Mouse (Mus musculus) liver, embryonic 16.5 days (tissue): Measurements from ENCODE around the gene Wfikkn2. TPM values are rescaled to one million over a fixed set of nuclear protein-coding genes. Genes with fewer than 3 reads are reported as not detected.
A peak's percentile ranks its signal among the peaks of the same experiment; 100 is the strongest.

Experiments used
- ATAC-seq: fragments of 200-750 bp; cut with Nextera tagmentation; 2 replicates; pipeline ENCODE4 v1.8.0; 2017; ENCODE audit warnings: low read depth, mild to moderate bottlenecking, moderate number of reproducible peaks, moderate library complexity
- H3K27ac ChIP-seq: fragments of 300-500 bp; sonication (generic); 2 replicates; pipeline ENCODE4 v1.5.1; 2014; ENCODE audit warnings: mild to moderate bottlenecking, low read length
- H3K27me3 ChIP-seq: fragments of 300-500 bp; sonication (generic); 2 replicates; pipeline ENCODE4 v1.6.1; 2014; ENCODE audit warnings: low read depth, low read length, mixed read lengths; ENCODE audit not compliant: control insufficient read depth, insufficient read depth
- H3K36me3 ChIP-seq: fragments of 300-500 bp; sonication (generic); 2 replicates; pipeline ENCODE4 v1.6.1; 2014; ENCODE audit warnings: mild to moderate bottlenecking; ENCODE audit not compliant: control insufficient read depth, insufficient read depth
- H3K4me1 ChIP-seq: fragments of 300-500 bp; sonication (generic); 2 replicates; pipeline ENCODE4 v1.6.1; 2014; ENCODE audit warnings: low read depth, low read length, mixed read lengths; ENCODE audit not compliant: control insufficient read depth
- H3K4me2 ChIP-seq: fragments of 300-500 bp; sonication (generic); 2 replicates; pipeline ENCODE4 v1.6.1; 2014; ENCODE audit warnings: low read depth, low read length, mixed read lengths
- H3K4me3 ChIP-seq: fragments of 300-500 bp; sonication (generic); 2 replicates; pipeline ENCODE4 v1.5.1; 2014; ENCODE audit warnings: low read depth, mild to moderate bottlenecking, low read length
- H3K9ac ChIP-seq: fragments of 300-500 bp; sonication (generic); 2 replicates; pipeline ENCODE4 v1.6.1; 2014; ENCODE audit warnings: low read depth, low read length
- H3K9me3 ChIP-seq: fragments of 300-500 bp; sonication (generic); replicated peaks from 2 replicates; pipeline ENCODE4 v1.6.1; 2016; ENCODE audit warnings: low read length; ENCODE audit not compliant: control insufficient read depth
- WGBS: fragments of 180-500 bp; shearing (Covaris S2); extraction: QIAGEN DNeasy Blood & Tissue Kit; methylation state at CpG from one replicate; pipeline ENCODE4 v1.1.7; 2014; ENCODE audit not compliant: insufficient replicate concordance; 5-methylcytosine and 5-hydroxymethylcytosine counted together
- polyA plus RNA-seq: library from polyadenylated mRNA; unstranded; fragments of >200 nt; fragmentation: Nextera tagmentation; extraction: Ambion mirVana; gene quantifications from 2 replicates; pipeline ENCODE4 v1.2.1, GENCODE M21; 2015

Wfikkn2 gene
- polyA plus RNA-seq: 0.09 and 0.14 TPM in 2 replicates

GRCm38 (mm10) chr11:94245955-94246788, at the start of gene Wfikkn2:
Gene Wfikkn2, minus strand, starts transcription at chr11:94246005.
- no peak within 1 kb of the TSS for H3K4me3 ChIP-seq
- no peaks in the 10 kb centered on the region for H3K36me3 ChIP-seq
- no peak within 1 kb of the TSS for H3K4me2 ChIP-seq
- peaks cover 4% of the 10 kb centered on the region; the same call in 1 of the 2 replicates for H3K4me1 ChIP-seq
- H3K27ac ChIP-seq: no peak within 1 kb of the TSS
- H3K27me3 ChIP-seq: peaks cover 20% of the 10 kb centered on the region
- no peak within 1 kb of the TSS for H3K9ac ChIP-seq
- ATAC-seq: no peak
- no peaks in the 10 kb centered on the region for H3K9me3 ChIP-seq
- WGBS: 70% methylated on average over 17 of the region's 17 CpGs

DNA sequence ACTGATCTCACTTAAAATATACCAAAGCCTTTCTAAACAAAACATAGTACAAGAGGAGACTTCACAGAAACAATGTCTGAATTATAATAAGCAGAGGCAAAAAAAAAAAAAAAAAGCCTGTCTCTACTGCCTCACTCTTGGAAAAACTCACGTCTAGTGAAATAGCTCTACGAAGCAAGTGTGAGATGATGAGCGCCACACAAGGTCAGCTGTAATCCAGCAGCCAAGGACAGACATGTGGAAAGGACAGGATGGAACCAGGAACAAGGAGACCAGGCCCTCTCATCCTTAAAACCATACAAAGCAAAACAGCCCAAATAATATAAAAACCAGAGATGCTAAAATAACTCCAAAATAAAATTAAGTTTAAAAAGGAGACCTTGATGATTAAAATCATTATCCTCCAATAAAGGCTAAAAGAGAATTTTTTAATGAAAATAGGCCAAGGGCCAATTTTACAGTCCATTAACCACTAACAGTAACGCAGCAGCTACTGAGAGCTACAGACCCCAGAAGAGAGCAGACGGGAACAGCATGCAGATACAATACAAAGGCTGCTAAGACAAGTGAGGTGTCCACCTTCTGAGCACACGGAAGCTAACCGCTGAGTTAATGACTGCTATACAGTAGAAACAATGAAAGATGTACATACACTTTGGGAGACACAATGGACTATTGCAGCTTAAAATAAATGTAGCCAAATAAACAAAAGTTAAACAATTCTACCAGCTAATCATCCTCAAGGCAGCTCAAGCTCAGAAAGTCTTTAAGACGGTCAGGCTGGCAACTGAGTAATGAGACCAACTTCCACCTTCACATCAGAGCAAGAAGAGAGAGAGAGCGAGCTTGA, 49.4 kb upstream of the Wfikkn2 start:
- no peak for ATAC-seq
- H3K27ac ChIP-seq: no peak overlapping the region
- H3K9ac ChIP-seq: no peak overlapping the region
- H3K4me3 ChIP-seq: no peak overlapping the region
- WGBS: 89% methylated on average over 9 of the region's 9 CpGs
- H3K4me2 ChIP-seq: no peak overlapping the region
- H3K36me3 ChIP-seq: peaks cover 81% of the 10 kb centered on the region
- H3K27me3 ChIP-seq: no peaks in the 10 kb centered on the region
- peaks cover 6% of the 10 kb centered on the region for H3K4me1 ChIP-seq
- no peaks in the 10 kb centered on the region for H3K9me3 ChIP-seq

DNA sequence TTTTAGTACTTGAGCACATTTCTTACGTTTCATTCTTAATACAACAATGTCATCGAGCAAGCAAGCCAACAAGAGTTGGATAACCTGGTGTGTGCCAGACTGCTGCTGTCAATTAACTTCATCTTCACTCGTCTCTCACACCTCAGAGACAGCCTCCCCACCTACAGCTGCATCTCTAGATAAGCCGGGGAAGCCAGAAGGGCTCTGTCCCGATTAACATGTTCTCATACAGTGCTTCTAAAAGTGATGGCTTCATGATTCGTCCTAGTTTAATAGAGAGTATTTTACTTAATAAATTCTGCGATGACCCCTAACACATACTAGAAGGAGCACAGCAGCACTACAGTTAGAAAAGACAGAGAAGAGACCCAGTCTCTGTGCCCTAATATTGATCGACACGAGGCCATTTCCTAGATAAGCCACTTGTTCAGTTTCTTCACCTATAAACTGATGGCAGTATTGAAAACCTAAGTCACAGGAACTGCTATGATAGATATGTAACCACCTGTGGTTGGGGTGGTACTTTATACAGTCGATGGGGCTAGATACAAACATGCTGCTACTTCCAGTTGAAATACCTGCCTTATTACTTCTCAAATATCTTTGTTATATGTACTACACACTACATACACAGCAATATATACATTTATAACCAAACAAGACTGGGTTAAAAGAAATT, 44.4 kb upstream of the Wfikkn2 start:
- peak overlapping the region; percentile 23 for H3K4me3 ChIP-seq
- H3K9ac ChIP-seq: peak overlapping the region; percentile 13; the same call in 1 of the 2 replicates
- peaks cover 19% of the 10 kb centered on the region for H3K4me1 ChIP-seq
- no peaks in the 10 kb centered on the region for H3K27me3 ChIP-seq
- peaks cover 72% of the 10 kb centered on the region for H3K36me3 ChIP-seq
- peak; percentile 98 for ATAC-seq
- no peaks in the 10 kb centered on the region for H3K9me3 ChIP-seq
- 40% methylated on average over 10 of the region's 10 CpGs for WGBS
- H3K4me2 ChIP-seq: peak overlapping the region; percentile 57
- peak overlapping the region; percentile 95 for H3K27ac ChIP-seq

DNA sequence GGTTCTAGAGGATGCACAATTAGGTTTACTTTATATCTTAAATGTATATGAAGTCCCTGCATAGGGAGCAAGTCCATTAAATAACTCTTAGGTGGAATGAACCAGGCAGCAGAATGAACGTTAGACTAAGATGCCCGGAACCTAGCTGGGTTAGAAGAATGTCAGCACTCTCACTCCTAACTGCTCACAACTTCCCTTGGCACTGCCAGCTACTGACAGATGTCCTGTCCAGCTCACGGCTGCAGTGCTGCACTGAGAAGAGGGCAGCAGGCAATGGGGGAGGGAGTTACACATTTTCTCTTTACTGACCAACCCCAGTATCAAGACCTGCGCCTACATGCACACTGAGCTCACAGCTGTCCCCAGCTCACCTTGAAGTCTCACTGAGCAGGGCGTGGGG, 41.3 kb upstream of the Wfikkn2 start:
- H3K4me2 ChIP-seq: no peak overlapping the region
- H3K4me3 ChIP-seq: no peak overlapping the region
- no peak overlapping the region for H3K27ac ChIP-seq
- H3K36me3 ChIP-seq: peaks cover 62% of the 10 kb centered on the region
- 86% methylated on average over 5 of the region's 5 CpGs for WGBS
- no peak overlapping the region for H3K9ac ChIP-seq
- H3K27me3 ChIP-seq: no peaks in the 10 kb centered on the region
- ATAC-seq: no peak
- H3K9me3 ChIP-seq: no peaks in the 10 kb centered on the region
- H3K4me1 ChIP-seq: peaks cover 22% of the 10 kb centered on the region

- Histone ChIP-seq H3K9me3 (no peaks in the 10 kb centered on the region), H3K27me3 (no peaks in the 10 kb centered on the region), H3K27ac (no peak overlapping the region), H3K36me3 (peaks cover 54% of the 10 kb centered on the region), H3K4me2 (no peak overlapping the region), H3K4me3 (no peak overlapping the region), H3K4me1 (peaks cover 31% of the 10 kb centered on the region), H3K9ac (no peak overlapping the region)
- ATAC-seq: no peak
- 84% methylated on average over 11 of the region's 11 CpGs for WGBS
Observed at GRCm38 (mm10) chr11:94285886-94286574, 40.2 kb upstream of the Wfikkn2 start.

GRCm38 (mm10) chr11:94283536-94284099, 37.8 kb upstream of the Wfikkn2 start:
- Histone ChIP-seq H3K27me3 (no peaks in the 10 kb centered on the region), H3K4me1 (peaks cover 13% of the 10 kb centered on the region), H3K4me2 (no peak overlapping the region), H3K36me3 (peaks cover 43% of the 10 kb centered on the region), H3K9ac (no peak overlapping the region), H3K4me3 (no peak overlapping the region), H3K27ac (no peak overlapping the region), H3K9me3 (no peaks in the 10 kb centered on the region)
- 81% methylated on average over 6 of the region's 6 CpGs for WGBS
- no peak for ATAC-seq

DNA sequence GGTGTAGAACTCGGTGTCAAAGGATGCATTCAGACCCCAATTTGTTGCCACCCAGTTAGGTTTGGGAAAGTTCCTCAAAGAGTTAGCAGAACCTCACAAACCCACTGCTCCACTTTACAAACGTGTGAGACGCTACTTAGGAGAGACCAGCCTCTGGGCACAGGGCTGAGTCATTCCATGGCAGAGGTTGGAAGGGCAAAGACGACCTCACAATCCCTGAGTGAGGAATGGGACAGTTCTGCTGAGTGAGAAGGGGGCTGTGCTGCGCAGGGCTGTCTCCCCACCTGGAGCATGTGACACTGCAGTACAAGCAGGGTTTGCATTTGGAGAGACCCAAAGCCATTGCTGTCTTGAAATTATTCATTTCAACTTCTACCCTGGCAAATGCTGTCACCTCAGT, 36.5 kb upstream of the Wfikkn2 start:
- Histone ChIP-seq H3K9ac (no peak overlapping the region), H3K27ac (no peak overlapping the region), H3K27me3 (no peaks in the 10 kb centered on the region), H3K4me2 (no peak overlapping the region), H3K4me3 (no peak overlapping the region), H3K4me1 (peaks cover 16% of the 10 kb centered on the region), H3K36me3 (peaks cover 30% of the 10 kb centered on the region), H3K9me3 (no peaks in the 10 kb centered on the region)
- WGBS: 63% methylated on average over 5 of the region's 5 CpGs
- ATAC-seq: no peak
